Mouse (Mus musculus) left cerebral cortex, postnatal 4 days (tissue): ENCODE measurements around the gene Gramd1a. TPM values are rescaled to one million over a fixed set of nuclear protein-coding genes. Genes with fewer than 3 reads are reported as not detected.

ENCODE experiments used
- DNase-seq: peaks from one replicate; pipeline ENCODE4 v3.0.0-alpha.2; 2022
- intact Hi-C: fragments of 180-260 bp; cut with DNase I; formaldehyde crosslinking; loops from one replicate; pipeline ENCODE4 v1.15.1; 2025
- total RNA-seq, 2 experiments: library from RNA; stranded (reverse); gene quantifications; 2 replicates each; pipeline ENCODE4 v1.2.3; 2021

The Gramd1a gene
- total RNA-seq, 2 experiments from 2014 or later, result 184 to 195 TPM

- intact Hi-C loops, result no loop called here
- peak; percentile 44 for DNase-seq
Measured at GRCm38 (mm10) chr7:31151301-31152241, 4.1 kb downstream of the Gramd1a start.

GRCm38 (mm10) chr7:31150566-31151300 lies 5.0 kb downstream of the Gramd1a start:
- peak; percentile 91 for DNase-seq
- intact Hi-C loops, result no loop called here

- DNase-seq, result peak; percentile 43
- intact Hi-C loops, result no loop called here
Measured at GRCm38 (mm10) chr7:31149751-31150565, 5.7 kb downstream of the Gramd1a start.

- intact Hi-C loops, result no loop called here
- DNase-seq, result no peak
Measured at GRCm38 (mm10) chr7:31149271-31149670, 6.4 kb downstream of the Gramd1a start.

- DNase-seq, result peak; percentile 77
- intact Hi-C loops, result no loop called here
Measured at GRCm38 (mm10) chr7:31148756-31149155, 6.9 kb downstream of the Gramd1a start.

- DNase-seq, result no peak
- intact Hi-C loops, result no loop called here
Measured at GRCm38 (mm10) chr7:31148086-31148485, 7.6 kb downstream of the Gramd1a start.

GRCm38 (mm10) chr7:31145596-31146160 lies 10.0 kb downstream of the Gramd1a start:
- intact Hi-C loops, result no loop called here
- DNase-seq, result no peak

- intact Hi-C loops, result no loop called here
- no peak for DNase-seq
Measured at GRCm38 (mm10) chr7:31144886-31145285, 10.8 kb downstream of the Gramd1a start.

GRCm38 (mm10) chr7:31140941-31141340 lies 14.8 kb downstream of the Gramd1a start:
- DNase-seq, result no peak
- intact Hi-C loops, result no loop called here

GRCm38 (mm10) chr7:31140302-31140701 lies 15.4 kb downstream of the Gramd1a start:
- intact Hi-C loops, result no loop called here

GRCm38 (mm10) chr7:31139765-31140164 lies 15.9 kb downstream of the Gramd1a start:
- intact Hi-C loops, result no loop called here
- peak; percentile 61 for DNase-seq

More at GRCm38 (mm10) chr7:31140302-31140701, 15.4 kb downstream of the Gramd1a start:
- DNase-seq, result no peak

- intact Hi-C loops, result no loop called here
- DNase-seq, result no peak
Measured at GRCm38 (mm10) chr7:31135717-31136116, 20.0 kb downstream of the Gramd1a start.

- DNase-seq, result no peak
- intact Hi-C loops, result no loop called here
Measured at GRCm38 (mm10) chr7:31131866-31132265, 23.8 kb downstream of the Gramd1a start.

GRCm38 (mm10) chr7:31130841-31131240 lies 24.9 kb downstream of the Gramd1a start:
- intact Hi-C loops, result no loop called here
- DNase-seq, result peak; percentile 52

- intact Hi-C loops, result no loop called here
- no peak for DNase-seq
Measured at GRCm38 (mm10) chr7:31130197-31130596, 25.5 kb downstream of the Gramd1a start.

GRCm38 (mm10) chr7:31128157-31128705 lies 27.5 kb downstream of the Gramd1a start:
- no peak for DNase-seq
- intact Hi-C loops, result no loop called here

- DNase-seq, result peak; percentile 40
- intact Hi-C loops, result no loop called here
Measured at GRCm38 (mm10) chr7:31126851-31127724, 28.6 kb downstream of the Gramd1a start, which contains the start of gene Scn1b. Gene Scn1b, minus strand, starts transcription at chr7:31127003.

- intact Hi-C loops, result no loop called here
Measured at GRCm38 (mm10) chr7:31126211-31126751, 29.4 kb downstream of the Gramd1a start.

GRCm38 (mm10) chr7:31125116-31125515 lies 30.6 kb downstream of the Gramd1a start:
- intact Hi-C loops, result no loop called here
- no peak for DNase-seq

More at GRCm38 (mm10) chr7:31126211-31126751, 29.4 kb downstream of the Gramd1a start:
- DNase-seq, result no peak
